Mouse (Mus musculus): ENCODE measurements around the gene Prm3.

The Prm3 gene

GRCm38 (mm10) chr16:10796034-10796433, 5.3 kb upstream of the Prm3 start, which contains the start of gene Prm2:
Gene Prm2, minus strand, starts transcription at chr16:10796134.
- DNase-seq (ENCODE audit: low spot score in 2 of 2) = no peak

GRCm38 (mm10) chr16:10788866-10789265, 1.8 kb downstream of the Prm3 start:
- no peak for DNase-seq (ENCODE audit: low spot score in 2 of 2)

DNA sequence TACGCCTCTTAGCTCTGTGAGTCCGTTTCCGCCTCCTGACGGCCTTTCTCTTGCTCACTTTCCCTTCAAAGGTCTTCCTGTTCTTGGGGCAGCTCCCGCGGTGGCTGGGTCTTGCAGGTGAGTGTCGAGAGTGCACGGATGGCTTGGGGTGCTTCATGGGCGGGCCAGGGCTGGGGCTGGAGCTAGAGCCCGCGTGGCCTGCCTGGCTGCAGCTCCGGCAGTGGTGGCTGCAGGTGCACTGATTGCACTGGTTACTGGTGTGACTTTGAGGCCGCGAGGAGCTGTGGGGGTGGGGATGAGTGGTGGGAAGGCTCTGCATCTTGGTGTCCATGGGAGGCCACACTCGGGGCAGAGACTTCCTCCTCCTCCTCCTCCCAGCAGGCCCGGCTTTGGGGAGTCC, 2.4 kb downstream of the Prm3 start, which contains the start of gene Tnp2:
Gene Tnp2 (minus strand): TSS at position 390 of the 400 bp plus-strand sequence.
- no peak for DNase-seq (ENCODE audit: low spot score in 2 of 2)

DNA sequence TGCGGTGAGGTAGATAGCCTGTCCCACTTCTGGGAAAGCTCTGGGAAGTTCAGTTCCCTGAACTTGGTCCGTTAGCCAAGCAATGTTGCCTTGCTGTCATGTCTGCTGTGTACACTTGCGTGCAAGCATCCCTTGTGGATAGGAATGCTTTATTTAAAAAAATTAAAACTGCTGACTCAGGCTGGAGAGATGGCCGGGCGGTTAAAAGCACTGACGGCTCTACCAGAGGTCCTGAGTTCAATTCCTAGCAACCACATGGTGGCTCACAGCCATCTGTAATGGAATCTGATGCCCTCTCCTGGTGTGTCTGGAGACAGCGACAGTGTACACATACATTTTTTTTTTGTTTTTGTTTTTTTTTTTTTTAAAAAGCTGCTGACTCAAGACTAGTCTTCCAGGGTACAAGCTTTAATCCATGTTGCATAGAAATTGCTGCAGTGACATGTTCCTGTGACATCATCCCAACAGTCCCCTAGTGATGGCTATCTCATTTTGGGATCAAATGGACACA, 3.1 kb downstream of the Prm3 start:
- DNase-seq (ENCODE audit: low spot score in 2 of 2) = no peak

GRCm38 (mm10) chr16:10786782-10787547, 3.7 kb downstream of the Prm3 start:
- no peak for DNase-seq (ENCODE audit: low spot score in 2 of 2)

- DNase-seq (ENCODE audit: low spot score in 2 of 2) = peak; percentile 77 to 79
These were observed 4.4 kb downstream of the Prm3 start for GRCm38 (mm10) chr16:10786288-10786687.

DNA sequence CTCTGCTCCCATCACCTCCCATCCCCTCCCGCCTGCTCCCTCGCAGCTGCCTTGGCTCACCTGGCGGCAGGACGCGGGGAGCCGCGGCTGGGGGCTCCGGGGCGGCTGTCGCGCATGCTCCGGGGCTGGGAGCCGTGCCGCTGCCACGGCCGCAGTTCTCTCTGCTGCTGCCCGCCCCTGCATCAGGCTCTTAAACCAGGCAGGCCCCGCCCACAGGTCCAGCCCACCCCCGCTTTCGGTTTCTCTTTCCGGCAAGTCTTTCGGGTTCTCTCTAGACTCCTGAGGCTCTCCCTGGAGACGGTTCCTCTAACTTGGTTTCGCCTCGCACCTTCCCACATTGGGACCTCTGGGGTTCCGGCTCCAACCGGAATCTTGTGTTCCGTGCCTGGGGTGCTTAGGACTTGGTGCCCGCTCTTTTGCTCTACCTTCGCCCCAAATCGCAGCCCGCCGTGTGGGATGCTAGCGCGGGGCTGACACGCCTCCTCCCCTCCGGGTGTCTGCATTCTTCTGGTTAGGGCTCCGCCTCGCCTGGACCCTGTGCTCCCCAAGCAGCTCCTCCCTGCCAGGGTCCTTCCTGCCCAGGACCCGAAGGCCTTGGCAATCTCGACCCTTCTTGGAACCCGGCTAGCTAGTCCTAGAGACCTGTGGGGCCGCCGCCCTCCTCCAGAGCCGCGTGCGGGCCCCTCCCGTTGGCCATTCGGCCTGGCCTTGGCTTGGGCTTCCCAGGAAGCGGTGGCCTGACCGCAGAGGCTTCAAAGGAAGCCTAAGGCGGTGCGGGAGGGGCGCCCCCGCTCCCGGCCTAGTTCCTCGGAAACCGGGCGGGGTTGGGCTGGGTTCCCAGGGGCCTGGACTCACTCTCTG, 5.1 kb downstream of the Prm3 start, which contains the start of gene Socs1:
Gene Socs1 (minus strand): TSS at position 166 of the 861 bp plus-strand sequence.
- DNase-seq (ENCODE audit: low spot score in 2 of 2) = peak; percentile 68 to 72

DNA sequence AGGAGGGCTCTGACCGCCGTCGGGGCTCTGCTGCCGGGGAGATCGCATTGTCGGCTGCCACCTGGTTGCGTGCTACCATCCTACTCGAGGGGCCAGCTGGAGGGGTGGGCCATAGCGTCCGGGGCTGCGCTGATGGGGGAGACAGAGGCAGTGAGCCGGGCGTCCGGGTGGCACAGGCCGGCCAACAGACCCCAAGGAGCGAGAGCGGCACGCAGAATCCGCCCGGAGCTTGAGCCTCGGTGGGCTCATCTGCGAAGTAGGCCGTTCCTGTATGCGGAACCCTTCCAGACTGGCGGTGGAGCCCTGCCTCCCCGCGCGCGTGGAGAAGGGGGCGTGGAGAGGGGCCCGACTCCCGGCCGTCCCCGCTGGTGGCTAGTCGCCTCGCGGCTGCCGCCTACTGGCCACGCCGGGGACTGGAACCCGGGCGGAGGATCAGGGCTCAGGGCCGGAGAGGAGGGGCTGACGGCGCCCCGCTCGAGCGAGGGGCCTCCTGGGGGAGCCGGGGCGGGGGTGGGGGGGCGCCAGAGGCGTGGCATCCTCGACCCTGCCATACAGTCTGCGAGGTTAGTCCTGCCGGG, 5.8 kb downstream of the Prm3 start:
- peak; percentile 50 to 78 for DNase-seq (ENCODE audit: low spot score in 2 of 2)

GRCm38 (mm10) chr16:10783883-10784792, 6.6 kb downstream of the Prm3 start:
- DNase-seq (ENCODE audit: low spot score in 2 of 2) = no peak

- no peak for DNase-seq (ENCODE audit: low spot score in 2 of 2)
These were observed 7.3 kb downstream of the Prm3 start for GRCm38 (mm10) chr16:10783451-10783850.

DNA sequence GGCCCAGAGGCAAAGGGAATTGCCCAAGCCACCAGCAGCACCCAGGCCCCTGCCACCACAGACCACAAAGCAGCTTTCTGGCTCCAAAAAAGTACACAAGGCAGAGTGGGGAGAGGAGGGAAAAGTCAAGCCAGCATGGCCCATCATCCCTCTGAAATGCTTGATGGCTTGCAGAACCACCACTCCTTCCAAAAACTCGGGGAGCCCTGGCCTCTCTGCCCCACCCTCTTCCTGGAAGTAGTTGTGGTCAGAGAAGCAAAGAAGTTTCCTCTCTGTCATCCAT, 7.6 kb downstream of the Prm3 start:
- DNase-seq (ENCODE audit: low spot score in 2 of 2) = no peak

GRCm38 (mm10) chr16:10782377-10783151, 8.2 kb downstream of the Prm3 start:
- DNase-seq (ENCODE audit: low spot score in 2 of 2) = no peak

- no peak for DNase-seq (ENCODE audit: low spot score in 2 of 2)
These were observed 8.8 kb downstream of the Prm3 start for GRCm38 (mm10) chr16:10781862-10782371.

GRCm38 (mm10) chr16:10780631-10781120, 10.0 kb downstream of the Prm3 start:
- no peak for DNase-seq (ENCODE audit: low spot score in 2 of 2)

GRCm38 (mm10) chr16:10777579-10778160, 13.0 kb downstream of the Prm3 start:
- no peak for DNase-seq (ENCODE audit: low spot score in 2 of 2)

DNA sequence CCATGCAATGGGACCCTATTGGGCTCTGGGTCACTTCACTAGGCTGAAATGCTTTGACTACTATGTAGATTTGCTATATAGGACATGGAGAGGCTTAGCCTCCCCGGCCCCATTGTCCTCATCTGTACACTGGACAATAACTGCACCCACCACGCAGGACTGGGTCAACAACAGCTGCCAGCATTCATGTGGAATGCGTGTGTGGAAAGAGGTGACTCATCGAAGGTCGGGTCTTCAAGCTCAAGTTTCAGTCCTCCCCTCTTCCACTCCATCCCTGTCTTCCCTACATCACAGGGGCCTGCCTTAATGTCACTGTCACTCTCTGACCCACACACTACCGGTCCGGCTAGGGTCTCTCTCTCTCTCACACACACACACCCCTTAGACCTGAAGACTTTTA, 14.4 kb downstream of the Prm3 start:
- DNase-seq (ENCODE audit: low spot score in 2 of 2) = no peak

- DNase-seq (ENCODE audit: low spot score in 2 of 2) = no peak
These were observed 16.0 kb downstream of the Prm3 start for GRCm38 (mm10) chr16:10774726-10775125.

DNA sequence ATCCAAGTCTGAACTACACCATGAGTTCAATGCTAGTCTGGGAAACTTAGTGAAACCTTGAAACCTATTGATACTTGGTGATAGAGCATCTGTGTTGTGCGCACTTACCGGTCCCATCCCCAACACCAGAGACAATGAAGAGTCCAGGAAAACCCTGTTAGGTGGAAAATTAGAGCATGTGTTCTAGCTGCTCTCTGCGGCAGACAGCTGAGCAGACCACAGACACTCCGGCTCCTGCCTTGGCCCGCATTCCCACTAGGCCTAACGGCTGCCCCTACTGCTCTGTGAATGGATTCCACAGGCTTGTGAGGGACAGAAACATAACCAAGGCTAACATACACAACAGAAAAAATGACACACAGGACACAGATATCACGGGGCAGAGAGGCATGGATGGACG, 17.2 kb downstream of the Prm3 start:
- no peak for DNase-seq (ENCODE audit: low spot score in 2 of 2)

DNA sequence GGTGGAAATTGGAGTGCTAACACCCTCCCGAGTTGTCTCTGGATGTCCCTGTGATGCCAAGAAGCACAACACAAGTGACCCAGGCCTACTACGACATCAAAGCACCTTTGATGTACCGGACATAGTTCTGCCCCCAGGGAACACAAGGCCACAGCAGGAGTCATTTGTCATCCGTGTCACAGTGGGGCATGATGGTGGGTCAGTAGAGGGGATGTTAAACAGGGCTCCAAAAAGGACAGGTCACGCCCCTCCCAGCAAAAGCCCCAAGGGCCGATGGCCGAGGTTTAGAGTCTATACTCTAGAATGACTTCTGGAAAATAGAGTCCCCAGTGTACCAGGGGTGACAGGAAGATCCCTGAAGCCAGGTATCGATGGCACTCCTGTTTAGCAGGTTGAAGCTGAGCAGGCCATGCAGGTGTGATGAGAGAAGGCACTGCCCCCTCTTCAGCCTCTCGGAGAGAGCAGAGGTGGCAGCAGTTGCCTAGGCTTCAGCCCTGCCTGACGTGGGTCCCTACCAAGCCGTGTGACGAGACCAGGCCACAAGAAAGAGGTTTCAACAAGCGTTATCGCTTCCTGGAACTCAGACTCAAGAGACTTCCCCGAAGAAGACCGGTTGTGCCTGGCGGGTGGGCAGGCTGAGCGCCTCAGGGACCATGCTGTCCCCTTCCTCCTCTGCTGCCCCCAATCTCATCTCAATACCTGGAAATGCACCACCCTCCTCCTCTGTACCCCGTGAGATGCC, 18.8 kb downstream of the Prm3 start:
- no peak for DNase-seq (ENCODE audit: low spot score in 2 of 2)

All from right cerebral cortex, postnatal 36 days (tissue).